Mouse (Mus musculus) gastrocnemius, postnatal 10 days (tissue): ENCODE measurements around the gene Zfp322a. TPM values are rescaled to one million over a fixed set of nuclear protein-coding genes. Genes with fewer than 3 reads are reported as not detected.
"Not testable (repeated sequence)": the region's sequence is repeated elsewhere in the genome, so short reads cannot be mapped to it uniquely, and the experiment has no call there.

Experiments used
- DNase-seq: peaks from one replicate; pipeline ENCODE4 v3.0.0; 2021; ENCODE audit warnings: mixed read lengths
- long read RNA-seq, 2 experiments: library from polyadenylated mRNA; stranded (forward); transcript quantifications; one replicate each; pipeline ENCODE4 v2.0.0; 2021
- total RNA-seq, 2 experiments: library from RNA; stranded (reverse); gene quantifications; 2 replicates each; pipeline ENCODE4 v1.2.3; 2021

The Zfp322a gene
- total RNA-seq = 10 to 100 TPM; 13.2 to 20.8 TPM
- long read RNA-seq, experiment 1, full-length matches to known transcripts = 16 of 17 reads
- long read RNA-seq, experiment 1, partial matches to known transcripts = 0 of 17 reads
- long read RNA-seq, experiment 1, other reads (novel, unspliced or antisense) = 1 of 17 reads
- long read RNA-seq, experiment 2, full-length matches to known transcripts = 9 of 10 reads
- long read RNA-seq, experiment 2, partial matches to known transcripts = 0 of 10 reads
- long read RNA-seq, experiment 2, other reads (novel, unspliced or antisense) = 1 of 10 reads

GRCm38 (mm10) chr13:23368583-23369420 lies at the start of gene Zfp322a:
TSS of gene Zfp322a (minus strand) at chr13:23369208.
- peak; percentile 93 for DNase-seq

GRCm38 (mm10) chr13:23412630-23413521 lies 43.9 kb upstream of the Zfp322a start:
- DNase-seq = no peak

- no peak for DNase-seq
These were observed 43.2 kb upstream of the Zfp322a start for GRCm38 (mm10) chr13:23412211-23412629.

- no peak for DNase-seq
These were observed 42.6 kb upstream of the Zfp322a start for GRCm38 (mm10) chr13:23411311-23412210.

GRCm38 (mm10) chr13:23410632-23411031 lies 41.6 kb upstream of the Zfp322a start:
- no peak for DNase-seq

- no peak for DNase-seq
These were observed 33.6 kb upstream of the Zfp322a start for GRCm38 (mm10) chr13:23402626-23403025.

- peak; percentile 78 for DNase-seq
These were observed 32.9 kb upstream of the Zfp322a start for GRCm38 (mm10) chr13:23401683-23402527.

GRCm38 (mm10) chr13:23400771-23401682 lies 32.0 kb upstream of the Zfp322a start:
- no peak for DNase-seq

GRCm38 (mm10) chr13:23396913-23397312 lies 27.9 kb upstream of the Zfp322a start:
- not testable (repeated sequence) for DNase-seq

- no peak for DNase-seq
These were observed 27.3 kb upstream of the Zfp322a start for GRCm38 (mm10) chr13:23396246-23396703.

- no peak for DNase-seq
These were observed 26.6 kb upstream of the Zfp322a start for GRCm38 (mm10) chr13:23395301-23396245.

GRCm38 (mm10) chr13:23387548-23387947 lies 18.5 kb upstream of the Zfp322a start:
- DNase-seq = no peak

GRCm38 (mm10) chr13:23383127-23383526 lies 14.1 kb upstream of the Zfp322a start:
- DNase-seq = no peak

- DNase-seq = peak; percentile 10
These were observed 3.4 kb upstream of the Zfp322a start for GRCm38 (mm10) chr13:23372433-23372832.

- no peak for DNase-seq
These were observed 1.1 kb upstream of the Zfp322a start for GRCm38 (mm10) chr13:23370075-23370474.

GRCm38 (mm10) chr13:23369421-23369765 lies 385 bp upstream of the Zfp322a start:
- no peak for DNase-seq

GRCm38 (mm10) chr13:23361536-23361935 lies 7.5 kb downstream of the Zfp322a start:
- DNase-seq = no peak

GRCm38 (mm10) chr13:23354541-23354940 lies 14.5 kb downstream of the Zfp322a start:
- not testable (repeated sequence) for DNase-seq
